Mouse (Mus musculus): ENCODE results near the gene Rab3gap1.

DNA sequence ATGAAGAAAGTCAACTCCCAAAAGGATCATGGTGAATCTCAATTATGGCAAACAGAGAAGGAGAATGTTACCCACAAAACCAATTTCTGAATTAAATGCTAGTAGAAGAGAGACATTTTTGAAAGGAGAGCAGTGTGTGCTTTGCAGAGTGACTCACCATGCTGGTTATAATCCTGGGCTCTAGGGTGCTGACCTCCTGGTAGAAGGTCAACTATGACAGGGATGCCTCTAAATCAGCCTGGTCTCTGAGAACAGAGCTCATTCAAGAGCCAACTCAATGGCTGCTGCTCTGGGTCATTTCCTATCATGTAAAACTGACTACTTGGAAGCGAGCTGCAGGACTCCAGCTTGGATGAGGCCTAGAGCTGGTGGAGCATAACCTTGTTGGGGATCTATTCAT lies 92.6 kb downstream of the Rab3gap1 start:
- no peak for TF ChIP-seq CTCF (IDR thresholded peaks at IDR 0.05; ENCODE audit: borderline replicate concordance, insufficient read depth, low read depth, low read length)
- TF ChIP-seq POLR2A (IDR thresholded peaks at IDR 0.05; ENCODE audit: borderline replicate concordance, insufficient read depth, low read length): no peak
